Mouse (Mus musculus) adipocyte (in vitro differentiated cells): ENCODE measurements around the gene Olfr20.
"Not testable (repeated sequence)": the region's sequence is repeated elsewhere in the genome, so short reads cannot be mapped to it uniquely, and the experiment has no call there.

ENCODE experiments used
- DNase-seq: peaks from one replicate; pipeline ENCODE4 v3.0.0-alpha.2; 2016; ENCODE audit warnings: low spot score

The Olfr20 gene

GRCm38 (mm10) chr11:73350483-73350882, at the start of gene Olfr20:
Gene Olfr20, plus strand, starts transcription at chr11:73350783.
- no peak for DNase-seq

DNA sequence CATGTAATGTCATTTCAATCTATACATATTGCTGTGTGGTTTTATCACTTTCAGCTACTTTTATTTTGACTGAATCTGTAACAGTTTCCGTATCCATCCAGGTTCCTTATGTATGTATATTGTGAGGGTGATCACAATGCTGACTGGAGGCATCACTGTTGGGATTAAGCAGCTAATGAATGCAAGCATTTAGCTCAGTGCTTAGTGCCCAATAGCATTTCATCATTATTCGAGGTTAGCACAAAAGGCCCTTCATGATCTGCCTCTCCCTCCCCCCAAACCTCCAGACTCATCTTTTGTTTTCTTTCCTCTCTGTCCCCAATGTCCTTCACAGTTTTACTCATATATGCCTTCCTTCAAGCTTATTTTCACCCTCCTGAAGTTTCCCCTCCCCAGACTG, 47.5 kb upstream of the Olfr20 start:
- no peak for DNase-seq

GRCm38 (mm10) chr11:73315961-73316360, 34.6 kb upstream of the Olfr20 start:
- DNase-seq: no peak

DNA sequence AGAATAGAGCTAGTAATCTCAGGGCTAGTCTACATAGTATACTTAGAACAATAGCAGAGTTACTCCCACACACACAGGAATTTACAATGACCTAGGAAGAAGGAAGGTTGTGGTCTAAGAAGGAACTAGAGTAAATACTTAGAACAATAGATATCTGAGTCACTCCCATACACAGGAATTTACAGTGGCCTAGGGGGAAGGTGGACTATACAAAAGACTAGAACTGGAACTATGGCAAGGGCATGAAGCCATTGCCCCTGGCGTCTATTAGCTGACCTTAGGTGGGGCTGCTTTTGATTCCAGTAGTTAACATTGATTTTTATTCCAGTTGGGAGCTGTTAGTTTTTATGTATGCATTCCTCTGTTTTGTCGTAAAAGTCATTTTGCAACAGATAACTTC, 32.0 kb upstream of the Olfr20 start:
- DNase-seq: not testable (repeated sequence)

GRCm38 (mm10) chr11:73321064-73321463, 29.5 kb upstream of the Olfr20 start:
- not testable (repeated sequence) for DNase-seq

GRCm38 (mm10) chr11:73323906-73324830, 26.4 kb upstream of the Olfr20 start:
- DNase-seq: peak; percentile 66

- DNase-seq: peak; percentile 73
These were observed 24.1 kb upstream of the Olfr20 start for GRCm38 (mm10) chr11:73326485-73326886.

- no peak for DNase-seq
These were observed 23.2 kb upstream of the Olfr20 start for GRCm38 (mm10) chr11:73327361-73327760.

DNA sequence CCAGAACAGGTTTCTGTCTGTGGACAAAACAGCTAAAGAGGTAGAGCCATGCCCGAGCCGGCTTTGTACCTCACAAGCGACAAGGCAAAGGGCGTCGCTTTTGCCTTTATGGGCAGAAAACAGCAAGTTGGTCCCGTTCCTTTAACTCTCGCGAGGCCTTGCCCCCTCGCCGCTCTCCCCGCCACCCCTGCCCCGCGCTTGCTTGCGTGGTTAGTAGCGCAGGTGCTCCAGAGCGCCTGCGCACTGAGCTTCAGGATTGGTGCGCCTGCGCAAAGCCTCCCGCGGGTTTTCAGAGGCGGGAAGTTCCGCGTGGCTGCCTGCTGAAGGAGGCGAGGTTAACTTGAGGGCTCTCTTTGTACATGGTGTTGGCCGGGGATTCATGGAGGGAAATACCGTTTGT, 21.1 kb upstream of the Olfr20 start, which contains the start of the genes Aspa, Gm49340 and Spata22:
Gene Aspa, minus strand, starts transcription at position 155 of the 400 bp plus-strand sequence.
Gene Gm49340, plus strand, starts transcription at position 300 of the 400 bp plus-strand sequence.
Gene Spata22, plus strand, starts transcription at position 300 of the 400 bp plus-strand sequence.
- DNase-seq: no peak

DNA sequence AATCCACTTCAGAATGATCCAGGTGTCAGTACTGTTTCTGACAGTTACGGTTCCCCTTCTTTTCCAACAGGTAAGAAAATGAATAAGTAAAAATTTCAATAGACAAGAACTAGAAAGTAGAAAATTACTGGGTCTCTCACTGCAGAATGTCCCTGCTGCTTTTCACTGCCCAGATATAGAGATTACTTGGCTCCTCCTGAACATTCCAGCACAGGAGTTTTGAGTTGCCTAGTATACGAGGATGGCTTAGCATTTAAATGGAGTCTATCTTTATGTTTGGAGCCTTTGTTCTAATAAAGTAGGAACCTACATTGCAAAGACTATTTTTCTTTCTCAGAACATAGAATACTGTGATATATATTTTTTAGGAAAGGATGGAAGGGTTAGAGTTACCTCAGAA, 17.2 kb upstream of the Olfr20 start:
- DNase-seq: no peak

- DNase-seq: no peak
These were observed 13.7 kb upstream of the Olfr20 start for GRCm38 (mm10) chr11:73336919-73337318.

- no peak for DNase-seq
These were observed 20.4 kb downstream of the Olfr20 start, which contains the start of gene Olfr376 for GRCm38 (mm10) chr11:73370946-73371345. Gene Olfr376, plus strand, starts transcription at chr11:73371246.

DNA sequence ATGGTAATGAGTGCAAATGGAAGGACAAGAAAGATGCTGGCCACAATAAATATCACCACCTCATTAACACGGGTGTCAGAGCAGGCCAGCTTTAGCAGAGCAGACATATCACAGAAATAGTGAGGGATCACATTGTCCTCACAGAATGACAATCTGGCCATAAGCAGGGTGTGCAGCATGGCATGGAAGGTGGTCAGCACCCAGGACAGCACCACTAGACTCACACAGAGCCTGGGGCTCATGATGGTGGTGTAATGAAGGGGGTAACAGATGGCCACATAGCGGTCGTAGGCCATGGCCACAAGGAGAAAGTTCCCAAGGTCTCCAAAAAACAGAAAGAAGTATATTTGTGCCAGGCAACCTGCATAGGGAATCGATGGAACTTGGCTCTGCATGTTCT, 44.8 kb downstream of the Olfr20 start:
- DNase-seq: no peak

DNA sequence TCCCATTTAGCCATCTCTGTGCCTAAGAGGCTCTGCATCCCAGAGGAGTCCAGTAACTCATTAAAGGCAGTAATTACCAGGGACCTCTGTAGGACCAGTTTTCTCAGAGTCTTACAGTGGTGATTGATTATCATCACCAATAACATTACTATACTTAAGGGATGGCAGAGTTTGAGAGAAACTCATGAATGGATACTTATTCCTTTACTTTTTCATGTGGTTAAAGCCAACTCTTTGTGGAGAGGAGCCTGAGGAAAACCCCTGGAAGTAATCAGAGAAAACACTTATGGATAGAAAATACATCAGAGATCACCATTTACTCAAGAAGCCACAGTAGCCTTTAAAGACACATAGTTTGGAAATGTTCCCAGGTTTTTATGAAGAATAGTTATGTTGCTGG, 48.9 kb downstream of the Olfr20 start, which contains the start of gene Olfr1:
Gene Olfr1, minus strand, starts transcription at position 101 of the 400 bp plus-strand sequence.
- DNase-seq: no peak
